Mouse (Mus musculus) stomach, postnatal 0 days (tissue): ENCODE measurements around the gene Itpk1.

ENCODE experiments used
- CTCF ChIP-seq: IDR thresholded peaks from 2 replicates; pipeline ENCODE4 v1.5.1; 2016; ENCODE audit warnings: antibody characterized with exemption, low read depth, mild to moderate bottlenecking, moderate library complexity
- EP300 ChIP-seq: optimal IDR thresholded peaks from 2 replicates; pipeline ENCODE3; 2016; ENCODE audit warnings: antibody characterized with exemption

GRCm38 (mm10) chr12:102646586-102647260 is 58.0 kb downstream of the Itpk1 start:
- TF ChIP-seq CTCF = no peak
- TF ChIP-seq EP300 = no peak
